Mouse (Mus musculus) cortical plate, adult 2 months (tissue): ENCODE data around the gene 1700001P01Rik.

Experiments
- CTCF ChIP-seq: fragments of 200-500 bp; IDR thresholded peaks from 2 replicates; pipeline ENCODE4 v1.5.1; 2011; ENCODE audit warnings: mild to moderate bottlenecking, control low read depth, low read length; ENCODE audit not compliant: insufficient read depth; ENCODE audit errors: extremely low read depth
- POLR2A ChIP-seq: fragments of 200-500 bp; IDR thresholded peaks from 2 replicates; pipeline ENCODE4 v1.6.1; 2011; ENCODE audit warnings: mild to moderate bottlenecking, low read length, control low read depth; ENCODE audit not compliant: insufficient read depth; ENCODE audit errors: extremely low read depth

- TF ChIP-seq CTCF, result no peak
- no peak for TF ChIP-seq POLR2A
Measured at GRCm38 (mm10) chr11:97747773-97748172, 27.9 kb downstream of the 1700001P01Rik start.
